Mouse (Mus musculus) CH12.LX (cell line): ENCODE measurements at regions not wholly inside any gene's neighbourhood (a gene's known extent, or its start where the extent isn't known, plus 50 kb on each side); places are given as distances from the start of the nearest gene placed in this dataset.

Source experiments
- CTCF ChIP-seq, 2 experiments: IDR thresholded peaks in 1 of 2; conservative IDR thresholded peaks in 1 of 2; 2 replicates each; pipeline ENCODE4 v1.5.1; 2011 to 2012; ENCODE audit warnings: low read depth in 2 of 2, low read length in 2 of 2, improper control_type of control experiment in 1 of 2, inconsistent platforms in 1 of 2, mild to moderate bottlenecking in 1 of 2, moderate library complexity in 1 of 2
- E2F4 ChIP-seq: IDR thresholded peaks from 2 replicates; pipeline ENCODE4 v1.6.1; 2011; ENCODE audit warnings: low read depth, low read length, improper control_type of control experiment; ENCODE audit not compliant: insufficient replicate concordance
- ELF1 ChIP-seq: IDR thresholded peaks from 2 replicates; pipeline ENCODE4 v1.6.1; 2014; ENCODE audit warnings: low read depth, mild to moderate bottlenecking, inconsistent platforms, low read length, improper control_type of control experiment
- KAT2A ChIP-seq: IDR thresholded peaks from 2 replicates; pipeline ENCODE4 v1.6.1; 2012; ENCODE audit warnings: low read length, improper control_type of control experiment, inconsistent platforms; ENCODE audit not compliant: insufficient replicate concordance
- MAFK ChIP-seq: IDR thresholded peaks from 2 replicates; pipeline ENCODE4 v1.6.1; 2011; ENCODE audit warnings: low read length, improper control_type of control experiment; ENCODE audit not compliant: insufficient replicate concordance
- NRF1 ChIP-seq: IDR thresholded peaks from 2 replicates; pipeline ENCODE4 v1.6.1; 2014; ENCODE audit warnings: low read depth, mild to moderate bottlenecking, inconsistent platforms, low read length, improper control_type of control experiment, moderate library complexity
- POLR2A ChIP-seq: IDR thresholded peaks from 2 replicates; pipeline ENCODE4 v1.6.1; 2011; ENCODE audit warnings: low read depth, mild to moderate bottlenecking, improper control_type of control experiment, low read length
- SMC3 ChIP-seq: IDR thresholded peaks from 2 replicates; pipeline ENCODE4 v1.6.1; 2011; ENCODE audit warnings: low read depth, low read length, improper control_type of control experiment
- TBP ChIP-seq: conservative IDR thresholded peaks from 2 replicates; pipeline ENCODE4 v1.6.1; 2011; ENCODE audit warnings: low read depth, low read length, improper control_type of control experiment
- USF1 ChIP-seq: IDR thresholded peaks from 2 replicates; pipeline ENCODE4 v1.6.1; 2014; ENCODE audit warnings: low read depth, mild to moderate bottlenecking, inconsistent platforms, low read length, improper control_type of control experiment
- ZNF384 ChIP-seq: IDR thresholded peaks from 2 replicates; pipeline ENCODE4 v1.6.1; 2012; ENCODE audit warnings: low read depth, low read length, improper control_type of control experiment, inconsistent platforms

DNA sequence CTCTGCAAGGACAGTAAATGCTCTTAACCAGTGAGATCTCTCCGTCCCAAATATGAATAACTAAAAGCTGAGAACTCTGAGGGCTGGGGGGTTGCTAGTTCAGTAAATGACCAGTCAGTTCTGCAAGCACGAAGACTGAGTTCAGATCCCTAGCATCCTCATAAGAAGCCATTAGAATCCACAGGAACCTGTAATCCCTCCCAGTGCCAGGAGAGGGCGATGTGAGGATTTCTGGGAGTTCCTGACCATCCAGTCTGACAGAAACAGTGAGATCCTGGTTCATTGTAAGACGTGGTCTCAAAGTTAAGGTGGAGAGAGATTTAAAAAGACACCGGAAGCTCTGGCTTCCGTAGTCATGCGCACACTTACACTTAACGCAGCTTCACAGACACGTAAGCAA, 70.2 kb upstream of the Cabcoco1 start:
- peak; percentile 0 to 8; a peak in 2 of 4 replicates for TF ChIP-seq CTCF (conservative IDR thresholded peaks at IDR 0.05 in 1 of 2, IDR thresholded peaks at IDR 0.05 in 1 of 2; ENCODE audit: low read depth in 2 of 2, low read length in 2 of 2)
- TF ChIP-seq SMC3, result no peak
- TF ChIP-seq ZNF384, result no peak
- no peak for TF ChIP-seq POLR2A
- no peak for TF ChIP-seq E2F4
- no peak for TF ChIP-seq TBP
- no peak for TF ChIP-seq USF1
- no peak for TF ChIP-seq KAT2A
- no peak for TF ChIP-seq NRF1
- TF ChIP-seq MAFK, result no peak
- TF ChIP-seq ELF1, result no peak
